Comparison of ENCODE assay signal across 10 mouse cellular contexts in the genomic region with DNA sequence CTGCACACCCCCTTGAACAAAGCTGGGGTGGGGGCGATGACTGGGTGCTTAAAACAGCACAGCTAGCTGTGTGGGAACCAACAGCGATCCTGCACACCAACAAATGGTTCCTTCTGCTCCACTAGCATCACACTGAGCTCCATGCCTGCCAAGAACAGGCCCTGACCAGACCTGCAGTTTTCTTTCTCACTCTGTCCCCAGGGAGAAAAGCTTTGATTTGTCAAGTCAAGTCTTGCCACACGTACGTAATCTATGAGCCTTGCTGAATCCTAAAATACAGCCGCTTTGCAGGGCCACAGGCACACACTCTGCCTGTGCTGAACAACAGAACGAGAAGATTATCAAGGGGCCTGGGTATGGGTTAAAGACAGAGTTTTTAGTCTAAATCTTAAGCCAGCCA.
DNase-seq lines count a peak whose midpoint lies in the region; ATAC-seq lines count a peak whose summit lies in the region.
"Had no signal": no experiment of that assay in that cellular context is flagged by ENCODE, and none has a peak within 500 bp of the region (broad histone marks: within the 10 kb centered on the region; RNA-seq: fewer than 3 reads in every experiment).

No protein-coding gene starts in this region.

- 50% methylated on average over 6 of the region's 6 CpGs for WGBS in heart, embryonic 12.5 days
- WGBS in midbrain, embryonic 11.5 days: 60% methylated on average over 6 of the region's 6 CpGs
- 73% methylated on average over 6 of the region's 6 CpGs for WGBS in kidney, embryonic 14.5 days

- no peak overlapping the region for H3K9ac ChIP-seq in heart, embryonic 12.5 days
- H3K9ac ChIP-seq in midbrain, embryonic 11.5 days (ENCODE audit: low read length): peak overlapping the region; percentile 17; the same call in 1 of the 2 replicates
- no peak overlapping the region for H3K9ac ChIP-seq in kidney, embryonic 14.5 days (ENCODE audit: low read depth, low read length)
- H3K9ac ChIP-seq: heart, embryonic 15.5 days had no signal

- H3K27me3 ChIP-seq in heart, embryonic 12.5 days (replicated peaks): no peaks in the 10 kb centered on the region
- H3K27me3 ChIP-seq in midbrain, embryonic 11.5 days (ENCODE audit: control insufficient read depth, insufficient read depth, low read length): peaks cover 2% of the 10 kb centered on the region; the same call in 1 of the 2 replicates
- H3K27me3 ChIP-seq in kidney, embryonic 14.5 days (ENCODE audit: control insufficient read depth, insufficient read depth, low read length): no peaks in the 10 kb centered on the region
- H3K27me3 ChIP-seq: heart, embryonic 15.5 days had no signal

- H3K4me1 ChIP-seq in heart, embryonic 12.5 days (replicated peaks): peaks cover 9% of the 10 kb centered on the region
- H3K4me1 ChIP-seq in midbrain, embryonic 11.5 days (ENCODE audit: control insufficient read depth, insufficient read depth, low read length): peaks cover 12% of the 10 kb centered on the region
- no peaks in the 10 kb centered on the region for H3K4me1 ChIP-seq in kidney, embryonic 14.5 days (ENCODE audit: control insufficient read depth, insufficient read depth, low read length)
- H3K4me1 ChIP-seq: heart, embryonic 15.5 days had no signal

- no peaks in the 10 kb centered on the region for H3K36me3 ChIP-seq in heart, embryonic 12.5 days
- H3K36me3 ChIP-seq in midbrain, embryonic 11.5 days (ENCODE audit: control insufficient read depth, insufficient read depth, low read length): no peaks in the 10 kb centered on the region
- no peaks in the 10 kb centered on the region for H3K36me3 ChIP-seq in kidney, embryonic 14.5 days (ENCODE audit: control insufficient read depth, insufficient read depth, low read length)
- H3K36me3 ChIP-seq: heart, embryonic 15.5 days had no signal

- peak overlapping the region; percentile 8; the same call in 1 of the 2 replicates for H3K27ac ChIP-seq in heart, embryonic 12.5 days (ENCODE audit: poor library complexity, severe bottlenecking)
- 0 out of 2 replicates have a peak overlapping the region, but pooled peaks have one; percentile 10 for H3K27ac ChIP-seq in midbrain, embryonic 11.5 days (ENCODE audit: low read depth, low read length)
- no peak overlapping the region for H3K27ac ChIP-seq in kidney, embryonic 14.5 days (ENCODE audit: low read depth, low read length)
- H3K27ac ChIP-seq: heart, embryonic 15.5 days had no signal

- no peaks in the 10 kb centered on the region for H3K9me3 ChIP-seq in heart, embryonic 12.5 days (replicated peaks)
- H3K9me3 ChIP-seq in midbrain, embryonic 11.5 days (ENCODE audit: control insufficient read depth, low read length): no peaks in the 10 kb centered on the region
- H3K9me3 ChIP-seq in kidney, embryonic 14.5 days (ENCODE audit: control insufficient read depth, low read length): no peaks in the 10 kb centered on the region
- H3K9me3 ChIP-seq: heart, embryonic 15.5 days had no signal

- no peak overlapping the region for H3K4me3 ChIP-seq in heart, embryonic 12.5 days
- H3K4me3 ChIP-seq in midbrain, embryonic 11.5 days (ENCODE audit: low read depth, low read length): no peak overlapping the region
- no peak overlapping the region for H3K4me3 ChIP-seq in kidney, embryonic 14.5 days (ENCODE audit: low read length)
- H3K4me3 ChIP-seq: heart, embryonic 15.5 days had no signal

- no peak for DNase-seq in frontal cortex, postnatal 25 days (ENCODE audit: low spot score in 2 of 2)
- peak; percentile 54 for DNase-seq in brain, adult 2 months (ENCODE audit: low read depth, low spot score)
- no peak for DNase-seq in midbrain, embryonic 11.5 days (ENCODE audit: low spot score, missing footprints)
- DNase-seq in kidney, adult 11 months: no peak
- DNase-seq in spleen, postnatal 36 days (ENCODE audit: low spot score in 2 of 2): no peak
- DNase-seq: cerebellum, postnatal 25 days had no signal

- ATAC-seq in frontal cortex, adult (ENCODE audit: low TSS enrichment): peak; percentile 70
- no peak for ATAC-seq in heart, embryonic 12.5 days (ENCODE audit: insufficient number of reproducible peaks, low FRiP score)
- ATAC-seq in midbrain, embryonic 11.5 days (ENCODE audit: low FRiP score): peak; percentile 22; the same call in 1 of the 2 replicates
- ATAC-seq in kidney, embryonic 14.5 days (ENCODE audit: low FRiP score, low TSS enrichment): no peak

- no peak overlapping the region for H3K4me2 ChIP-seq in heart, embryonic 12.5 days
- no peak overlapping the region for H3K4me2 ChIP-seq in midbrain, embryonic 11.5 days
- no peak overlapping the region for H3K4me2 ChIP-seq in kidney, embryonic 14.5 days (replicated peaks; ENCODE audit: low read depth, low read length)
- H3K4me2 ChIP-seq: heart, embryonic 15.5 days had no signal

Comparison
In these comparisons a context has a peak if more than half of its experiments do, and no peak if none do; other contexts are left out.
1. ATAC-seq: peak in frontal cortex, adult (single experiment) and midbrain, embryonic 11.5 days (single experiment); none in heart, embryonic 12.5 days (single experiment) and kidney, embryonic 14.5 days (single experiment).